Mouse (Mus musculus): ENCODE results near the gene Edem2.

The Edem2 gene

DNA sequence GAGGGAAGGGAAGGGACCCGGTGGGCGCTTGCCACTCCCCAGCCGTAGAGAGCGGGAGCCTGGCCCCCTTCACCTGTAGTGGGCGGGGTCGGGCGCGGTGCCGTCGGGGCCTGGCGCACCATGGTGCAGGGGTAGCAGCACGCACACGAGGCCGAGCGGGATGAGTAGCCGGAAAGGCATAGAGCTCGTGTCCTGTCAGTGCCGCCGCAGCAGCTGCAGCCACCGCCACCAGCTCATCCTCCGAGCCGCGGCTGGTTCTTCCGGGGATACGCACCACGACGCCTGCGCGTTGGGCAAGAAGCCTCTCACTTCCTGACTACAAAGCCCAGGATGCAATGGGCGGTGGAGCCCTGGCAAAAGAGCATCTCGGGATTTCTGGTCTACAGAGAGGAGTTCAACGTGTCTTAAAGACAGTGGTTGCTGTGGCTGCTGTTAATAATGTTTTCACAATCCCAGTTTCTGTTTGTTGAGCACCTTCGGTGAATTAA is at the start of gene Edem2:
Edem2 (minus strand) TSS at position 318 of the 488 bp plus-strand sequence.
- peak; percentile 81 to 88 for DNase-seq (ENCODE audit: low spot score in 2 of 2)

DNA sequence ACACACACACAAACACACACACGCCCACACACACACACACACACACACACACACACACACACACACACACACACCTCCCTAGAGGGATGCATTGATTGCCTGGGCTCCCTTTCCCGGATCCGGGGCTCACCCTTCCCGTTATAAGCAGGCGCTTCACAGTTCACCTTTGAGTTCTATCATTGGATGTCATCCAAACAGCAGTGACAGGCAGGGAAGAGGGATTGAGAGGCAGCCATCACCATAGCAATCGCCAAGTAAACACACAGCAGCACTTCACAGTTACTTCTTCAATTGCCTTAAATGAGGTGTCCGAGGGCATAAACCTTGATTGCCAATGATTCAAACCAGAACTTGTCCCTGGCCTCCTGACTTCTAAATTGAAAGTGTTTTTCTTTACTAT is 49.8 kb upstream of the Edem2 start:
- DNase-seq (ENCODE audit: low spot score in 2 of 2) = no peak

DNA sequence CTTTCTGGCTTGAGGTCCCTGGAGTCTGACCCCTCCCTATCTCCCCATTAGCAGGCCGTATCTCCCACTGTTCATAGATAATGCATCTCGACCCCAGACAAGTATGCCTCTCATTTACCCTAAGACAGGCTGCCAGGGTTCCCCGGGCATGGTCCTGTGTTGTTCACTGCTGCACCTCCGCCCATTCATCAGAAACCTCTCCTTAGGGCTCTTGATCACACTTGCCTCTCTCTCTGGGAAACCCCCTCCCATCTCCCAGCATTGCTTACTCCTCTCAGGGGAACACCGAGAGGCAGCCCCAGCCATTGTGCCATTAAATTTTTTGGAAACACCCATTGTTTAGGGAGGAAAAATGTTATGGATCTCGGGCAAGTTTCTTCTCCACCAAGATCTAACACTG is 48.7 kb upstream of the Edem2 start:
- no peak for DNase-seq (ENCODE audit: low spot score in 2 of 2)

GRCm38 (mm10) chr2:155777688-155777985 is 48.4 kb upstream of the Edem2 start:
- no peak for DNase-seq (ENCODE audit: low spot score in 2 of 2)

DNA sequence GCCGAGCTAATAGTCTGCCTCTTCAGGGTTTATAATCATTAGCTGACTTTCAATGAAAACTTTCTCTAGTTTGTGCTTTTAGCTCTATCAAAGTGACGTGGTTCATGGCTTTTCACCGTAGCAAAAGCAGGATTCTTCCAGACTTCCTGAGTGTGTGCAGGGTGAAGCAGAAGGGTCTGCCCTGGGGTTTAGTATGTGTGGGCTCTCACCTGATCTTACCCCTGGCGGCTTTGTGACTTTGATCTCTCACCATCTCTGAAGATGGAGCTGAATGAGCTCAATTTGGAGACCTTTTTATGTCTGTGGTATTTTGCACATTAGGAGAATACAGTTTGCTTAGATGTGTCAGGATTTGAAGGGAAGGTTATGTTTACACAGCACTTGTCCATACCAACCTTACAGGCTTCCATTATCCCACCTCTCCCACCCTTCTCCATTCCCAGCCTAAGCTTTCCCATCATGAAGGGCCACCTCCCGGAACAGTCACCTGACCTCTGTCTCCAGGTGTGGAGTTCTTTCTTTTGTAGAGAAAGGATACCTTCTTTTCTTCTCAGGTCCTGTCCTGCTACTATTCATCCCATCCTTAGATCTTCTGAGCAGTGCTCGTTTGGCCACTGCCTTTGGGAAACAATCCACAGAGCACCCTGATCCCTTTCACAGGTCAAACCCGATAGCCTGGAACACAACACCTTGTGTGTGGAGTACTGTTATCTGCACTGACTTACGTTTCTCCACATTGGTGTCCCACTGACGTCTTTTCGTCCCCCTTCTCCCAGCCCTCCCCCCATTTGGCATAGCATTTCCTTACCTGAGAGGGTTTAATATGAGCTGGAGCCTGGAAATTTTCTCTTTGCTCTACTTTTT is 47.8 kb upstream of the Edem2 start:
- no peak for DNase-seq (ENCODE audit: low spot score in 2 of 2)

DNA sequence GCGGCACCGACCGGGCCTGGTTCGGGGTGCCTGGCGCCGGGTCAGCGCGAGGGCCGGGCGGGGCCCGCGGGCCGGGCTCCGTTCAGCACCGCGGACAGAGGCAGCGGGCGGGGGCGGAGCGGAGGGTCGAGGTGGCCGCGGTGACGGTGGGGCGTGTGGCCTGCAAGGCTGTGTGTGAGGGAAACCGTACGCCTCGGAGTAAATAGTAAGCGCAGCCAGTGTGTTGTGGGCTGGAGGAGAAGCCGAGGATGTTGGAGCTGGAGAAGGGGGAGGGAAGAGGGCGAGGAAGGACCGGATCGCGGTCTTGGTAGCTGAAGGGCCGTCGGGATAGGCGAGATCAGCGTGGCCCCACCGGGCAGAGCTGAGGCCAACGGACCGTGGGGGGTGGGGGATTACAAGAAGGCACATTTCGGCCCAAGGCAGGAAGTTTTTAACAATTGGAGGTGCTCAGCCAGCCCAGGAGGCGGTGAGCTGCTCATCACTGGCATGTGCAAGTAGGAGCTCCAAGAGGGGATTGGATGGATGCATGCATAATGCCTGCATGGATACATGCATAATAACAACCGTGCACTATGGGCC is 46.5 kb upstream of the Edem2 start:
- peak; percentile 17 to 30 for DNase-seq (ENCODE audit: low spot score in 2 of 2)

GRCm38 (mm10) chr2:155774927-155775684 is 45.8 kb upstream of the Edem2 start, which contains the start of gene Mmp24:
Gene Mmp24 (plus strand): TSS chr2:155775342.
- DNase-seq (ENCODE audit: low spot score in 2 of 2) = no peak

DNA sequence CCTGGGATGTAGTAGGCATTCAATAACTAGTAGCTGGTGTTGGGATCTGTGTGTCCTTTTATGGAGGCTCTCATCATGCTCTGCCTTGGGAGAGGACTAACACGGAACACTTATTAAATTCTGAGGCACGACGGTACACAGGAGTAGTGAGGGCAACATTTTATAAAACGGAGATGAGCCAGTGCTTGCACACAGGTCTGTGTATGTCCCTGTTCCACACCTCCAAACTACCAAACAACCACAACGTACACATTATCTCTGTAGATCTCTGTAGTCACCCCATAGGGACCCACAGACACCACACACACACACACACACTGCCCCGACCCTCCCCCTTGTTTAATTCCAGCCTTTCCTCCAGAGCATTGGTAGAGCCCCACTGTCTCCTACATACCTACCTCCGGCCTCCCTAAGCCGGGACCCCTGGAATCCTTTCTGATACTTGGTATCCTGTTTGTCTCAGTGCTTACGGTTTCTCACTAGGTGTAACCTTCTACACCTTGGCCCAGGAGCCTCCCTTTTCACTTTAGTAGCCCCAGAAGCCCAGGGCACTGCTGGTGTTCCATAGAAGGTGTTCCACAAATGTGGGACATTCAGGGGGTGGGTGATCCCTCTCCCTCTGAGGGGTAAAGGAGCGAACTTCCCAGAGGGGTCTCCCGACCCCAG is 45.1 kb upstream of the Edem2 start:
- no peak for DNase-seq (ENCODE audit: low spot score in 2 of 2)

DNA sequence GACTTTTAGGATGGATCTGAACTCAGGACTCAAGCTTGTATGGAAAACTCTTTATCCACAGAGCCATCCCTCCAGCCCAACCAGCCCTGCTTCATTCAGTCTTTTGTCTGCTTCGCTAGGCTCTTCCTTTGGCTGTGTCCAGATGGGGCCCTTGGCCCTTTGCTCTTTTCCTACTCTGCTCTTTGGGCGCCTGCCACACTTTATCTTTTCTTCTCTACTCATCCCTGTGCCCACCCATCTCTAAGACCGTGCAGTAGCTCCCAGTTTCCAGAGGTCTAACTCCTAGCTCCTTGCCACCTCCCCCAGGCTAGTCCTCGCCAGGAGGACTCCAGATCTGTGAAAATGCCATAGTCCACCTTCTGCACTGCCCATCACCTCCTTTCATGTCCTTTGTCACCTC is 44.4 kb upstream of the Edem2 start:
- no peak for DNase-seq (ENCODE audit: low spot score in 2 of 2)

GRCm38 (mm10) chr2:155764679-155765418 is 35.6 kb upstream of the Edem2 start:
- peak in 1 of 2 experiments; percentile 44 for DNase-seq (ENCODE audit: low spot score in 2 of 2)

- DNase-seq (ENCODE audit: low spot score in 2 of 2) = no peak
These were observed 27.7 kb upstream of the Edem2 start for GRCm38 (mm10) chr2:155756855-155757566.

- DNase-seq (ENCODE audit: low spot score in 2 of 2) = no peak
These were observed 26.5 kb upstream of the Edem2 start for GRCm38 (mm10) chr2:155755746-155756145.

- no peak for DNase-seq (ENCODE audit: low spot score in 2 of 2)
These were observed 21.9 kb upstream of the Edem2 start, which contains the start of gene Procr for GRCm38 (mm10) chr2:155751014-155751786. Gene Procr (plus strand): TSS chr2:155751117.

- no peak for DNase-seq (ENCODE audit: low spot score in 2 of 2)
These were observed 20.1 kb upstream of the Edem2 start for GRCm38 (mm10) chr2:155749394-155749793.

GRCm38 (mm10) chr2:155745487-155745886 is 16.2 kb upstream of the Edem2 start:
- DNase-seq (ENCODE audit: low spot score in 2 of 2) = no peak

GRCm38 (mm10) chr2:155743351-155743750 is 14.1 kb upstream of the Edem2 start:
- DNase-seq (ENCODE audit: low spot score in 2 of 2) = no peak

DNA sequence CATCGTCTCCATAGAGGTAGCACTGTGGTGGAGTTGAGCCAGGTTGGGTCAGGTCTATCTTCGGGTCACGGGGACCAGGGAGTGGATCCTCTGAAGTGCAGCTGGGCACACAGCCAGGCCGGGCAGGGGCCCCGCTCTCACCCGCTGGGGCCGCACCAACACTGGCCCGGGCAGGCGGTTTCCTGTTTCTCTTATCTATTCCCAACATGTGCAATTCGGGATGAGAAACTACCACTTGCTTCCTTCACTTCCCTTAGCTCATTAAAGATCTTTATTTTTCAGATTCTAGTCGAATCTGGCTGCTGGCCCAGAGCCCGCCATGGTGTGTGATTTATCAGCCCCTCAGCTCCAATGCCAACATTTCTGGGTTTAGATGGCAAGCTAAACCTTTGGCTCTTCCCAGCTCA is 13.7 kb upstream of the Edem2 start:
- no peak for DNase-seq (ENCODE audit: low spot score in 2 of 2)

DNA sequence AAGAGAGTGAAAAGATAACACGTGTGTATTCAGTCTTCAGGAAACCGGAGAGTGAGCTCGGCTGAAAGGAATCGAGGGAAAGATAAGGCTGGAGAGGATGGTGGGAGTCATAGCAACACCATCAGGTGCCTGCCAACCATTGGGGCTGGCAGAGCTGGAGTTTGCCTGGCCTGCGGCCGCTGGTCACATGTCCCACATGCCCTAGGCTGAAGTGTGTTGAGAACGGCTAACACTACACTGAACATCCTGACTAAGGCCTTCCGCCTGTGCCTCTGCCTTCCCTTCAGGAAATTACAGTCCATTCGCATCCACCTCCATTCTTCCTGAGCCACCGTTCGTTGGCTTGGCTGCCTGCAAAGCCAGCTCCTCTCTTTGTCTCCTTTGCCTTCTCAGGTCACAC is 12.9 kb upstream of the Edem2 start:
- DNase-seq (ENCODE audit: low spot score in 2 of 2) = no peak

- no peak for DNase-seq (ENCODE audit: low spot score in 2 of 2)
These were observed 8.5 kb upstream of the Edem2 start for GRCm38 (mm10) chr2:155737803-155738202.

DNA sequence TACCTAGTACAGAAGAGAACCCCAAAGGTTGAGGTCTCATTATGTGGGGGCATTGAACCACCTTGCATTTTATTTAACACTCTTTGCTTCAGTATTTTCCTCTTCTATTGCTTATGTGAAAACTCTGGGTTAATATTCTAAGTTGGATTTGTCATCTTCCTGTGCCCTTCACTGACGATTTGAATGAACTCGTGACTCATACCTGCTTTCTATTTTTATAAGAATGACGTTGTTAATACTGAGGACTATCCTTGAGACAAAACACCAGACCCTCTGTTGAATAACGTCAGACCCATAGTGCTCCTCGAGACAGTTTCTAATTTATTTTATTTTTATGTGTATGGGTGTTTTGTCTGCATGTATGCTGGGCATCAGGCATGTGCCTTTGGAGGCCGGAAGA is 7.7 kb upstream of the Edem2 start:
- no peak for DNase-seq (ENCODE audit: low spot score in 2 of 2)

Measured in frontal cortex, postnatal 14 days (tissue).